Mouse (Mus musculus): ENCODE data around the gene Erc1.

DNA sequence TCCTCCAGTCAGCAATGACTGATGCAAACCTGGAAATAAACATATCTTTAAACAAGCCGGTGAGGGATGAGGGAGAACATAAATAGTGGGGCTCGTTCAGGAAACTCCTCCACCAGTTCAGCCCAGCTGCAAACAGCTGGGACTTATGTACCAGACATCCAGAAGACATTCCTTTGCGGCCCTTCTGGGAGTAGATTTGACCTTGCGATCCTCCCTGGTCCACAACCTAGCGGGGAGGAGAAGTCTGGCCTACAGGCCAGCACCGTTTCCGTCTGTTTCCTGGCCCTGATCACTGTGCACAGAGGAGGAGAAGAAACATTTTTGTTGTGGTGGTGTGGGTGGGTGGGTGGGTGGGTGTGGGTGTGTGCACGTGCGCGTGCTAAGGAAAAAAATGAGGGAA lies 285.4 kb downstream of the Erc1 start:
- TF ChIP-seq POLR2A (IDR thresholded peaks at IDR 0.05; ENCODE audit: low read depth, low read length) (no peak), CTCF (conservative IDR thresholded peaks at IDR 0.05; ENCODE audit: insufficient read depth, insufficient read length, low read depth, low read length) (no peak)
